Mouse (Mus musculus) hindbrain, postnatal 0 days (tissue): ENCODE data around the gene Dand5. TPM values are rescaled to one million over a fixed set of nuclear protein-coding genes. Genes with fewer than 3 reads are reported as not detected.
A peak's percentile ranks its signal among the peaks of the same experiment; 100 is the strongest.

Experiments
- ATAC-seq: fragments of 200-750 bp; cut with Nextera tagmentation; 2 replicates; pipeline ENCODE4 v1.8.0; 2017; ENCODE audit warnings: mild to moderate bottlenecking, moderate TSS enrichment, moderate library complexity
- DNase-seq: peaks from one replicate; pipeline ENCODE4 v3.0.0-alpha.2; 2015; ENCODE audit warnings: low spot score
- H3K27ac ChIP-seq: fragments of 300-500 bp; sonication (generic); 2 replicates; pipeline ENCODE4 v1.5.1; 2014; ENCODE audit warnings: mild to moderate bottlenecking
- H3K27me3 ChIP-seq: fragments of 300-500 bp; sonication (generic); 2 replicates; pipeline ENCODE4 v1.6.1; 2014; ENCODE audit warnings: low read length, mixed read lengths; ENCODE audit not compliant: insufficient read depth
- H3K36me3 ChIP-seq: fragments of 300-500 bp; sonication (generic); 2 replicates; pipeline ENCODE4 v1.6.1; 2014; ENCODE audit warnings: low read length, mixed read lengths; ENCODE audit not compliant: insufficient read depth
- H3K4me1 ChIP-seq: fragments of 300-500 bp; sonication (generic); 2 replicates; pipeline ENCODE4 v1.6.1; 2014; ENCODE audit warnings: antibody characterized with exemption, low read length, mixed read lengths; ENCODE audit not compliant: insufficient read depth
- H3K4me2 ChIP-seq: fragments of 300-500 bp; sonication (generic); 2 replicates; pipeline ENCODE4 v1.6.1; 2014; ENCODE audit warnings: low read depth, mild to moderate bottlenecking, low read length, moderate library complexity, mixed read lengths
- H3K4me3 ChIP-seq: fragments of 300-500 bp; sonication (generic); 2 replicates; pipeline ENCODE4 v1.5.1; 2014; ENCODE audit warnings: low read length
- H3K9ac ChIP-seq: fragments of 300-500 bp; sonication (generic); replicated peaks from 2 replicates; pipeline ENCODE4 v1.6.1; 2014; ENCODE audit warnings: mild to moderate bottlenecking, low read length, moderate library complexity, mixed read lengths
- H3K9me3 ChIP-seq: fragments of 300-500 bp; sonication (generic); 2 replicates; pipeline ENCODE4 v1.6.1; 2016; ENCODE audit warnings: low read length, mixed read lengths
- CTCF ChIP-seq: IDR thresholded peaks from 2 replicates; pipeline ENCODE4 v1.5.1; 2016; ENCODE audit warnings: antibody characterized with exemption, control low read depth, low read depth
- WGBS: fragments of 180-500 bp; shearing (Covaris S2); extraction: QIAGEN DNeasy Blood & Tissue Kit; methylation state at CpG from one replicate; pipeline ENCODE4 v1.1.7; 2014; 5-methylcytosine and 5-hydroxymethylcytosine counted together
- polyA plus RNA-seq: library from polyadenylated mRNA; unstranded; fragments of >200 nt; fragmentation: Nextera tagmentation; extraction: Ambion mirVana; gene quantifications from 2 replicates; pipeline ENCODE4 v1.2.1, GENCODE M21; 2015
- total RNA-seq: library from RNA; depleted of rRNA; stranded (reverse); fragments of >200 nt; gene quantifications from 2 replicates; pipeline ENCODE4 v1.2.3, GENCODE M21; 2014

The Dand5 gene
- total and polyA plus RNA-seq, 2 experiments from 2014 or later, result 6.6 to 12.5 TPM

- under 1% methylated on average over 47 of the region's 55 CpGs for WGBS
- TF ChIP-seq CTCF, result no peak
- DNase-seq (peak; percentile 98), ATAC-seq (peak; percentile 97)
- Histone ChIP-seq H3K4me1 (peaks cover 12% of the 10 kb centered on the region), H3K27ac (peak within 1 kb of the TSS; percentile 94), H3K4me2 (peak within 1 kb of the TSS; percentile 84), H3K27me3 (no peaks in the 10 kb centered on the region), H3K9me3 (no peaks in the 10 kb centered on the region), H3K9ac (peak within 1 kb of the TSS; percentile 85), H3K36me3 (peaks cover 60% of the 10 kb centered on the region), H3K4me3 (peak within 1 kb of the TSS; percentile 81)
Observed at GRCm38 (mm10) chr8:84840248-84840999, 17.8 kb upstream of the Dand5 start, which contains the start of gene Rad23a. Gene Rad23a, minus strand, starts transcription at chr8:84840665.

- Histone ChIP-seq H3K27ac (peak overlapping the region; percentile 94), H3K9ac (peak overlapping the region; percentile 85), H3K27me3 (no peaks in the 10 kb centered on the region), H3K4me1 (peaks cover 7% of the 10 kb centered on the region), H3K9me3 (no peaks in the 10 kb centered on the region), H3K4me2 (peak overlapping the region; percentile 84), H3K36me3 (peaks cover 60% of the 10 kb centered on the region), H3K4me3 (peak overlapping the region; percentile 81)
- no peak for ATAC-seq
- DNase-seq, result no peak
- 4% methylated on average over 7 of the region's 7 CpGs for WGBS
- TF ChIP-seq CTCF, result no peak
Observed at GRCm38 (mm10) chr8:84839875-84840247, 17.2 kb upstream of the Dand5 start.

- no peaks in the 10 kb centered on the region for H3K9me3 ChIP-seq
- 93% methylated on average over 2 of the region's 2 CpGs for WGBS
- DNase-seq (no peak), ATAC-seq (no peak)
- peaks cover 4% of the 10 kb centered on the region; the same call in 1 of the 2 replicates for H3K4me1 ChIP-seq
- peak overlapping the region; percentile 94; the same call in 1 of the 2 replicates for H3K27ac ChIP-seq
- peaks cover 60% of the 10 kb centered on the region for H3K36me3 ChIP-seq
- no peaks in the 10 kb centered on the region for H3K27me3 ChIP-seq
- H3K9ac ChIP-seq, result peak overlapping the region; percentile 85; the same call in 1 of the 2 replicates
- peak overlapping the region; percentile 84 for H3K4me2 ChIP-seq
- H3K4me3 ChIP-seq, result peak overlapping the region; percentile 81
- no peak for TF ChIP-seq CTCF
Observed at GRCm38 (mm10) chr8:84839411-84839810, 16.8 kb upstream of the Dand5 start.

- no peak for TF ChIP-seq CTCF
- ATAC-seq (no peak), DNase-seq (no peak)
- H3K4me1 ChIP-seq, result peaks cover 10% of the 10 kb centered on the region; the same call in 1 of the 2 replicates
- H3K27ac ChIP-seq, result no peak overlapping the region
- H3K36me3 ChIP-seq, result peaks cover 54% of the 10 kb centered on the region
- H3K4me3 ChIP-seq, result no peak overlapping the region
- H3K9me3 ChIP-seq, result no peaks in the 10 kb centered on the region
- no peaks in the 10 kb centered on the region for H3K27me3 ChIP-seq
- WGBS, result 83% methylated on average over 5 of the region's 5 CpGs
- no peak overlapping the region for H3K4me2 ChIP-seq
- H3K9ac ChIP-seq, result no peak overlapping the region
Observed at GRCm38 (mm10) chr8:84838513-84838912, 15.9 kb upstream of the Dand5 start.

GRCm38 (mm10) chr8:84837912-84838470 is 15.4 kb upstream of the Dand5 start:
- WGBS, result 79% methylated on average over 15 of the region's 15 CpGs
- peaks cover 14% of the 10 kb centered on the region; the same call in 1 of the 2 replicates for H3K4me1 ChIP-seq
- H3K27me3 ChIP-seq, result no peaks in the 10 kb centered on the region
- H3K4me3 ChIP-seq, result no peak overlapping the region
- no peak overlapping the region for H3K9ac ChIP-seq
- ATAC-seq, result no peak
- peaks cover 49% of the 10 kb centered on the region for H3K36me3 ChIP-seq
- no peak for TF ChIP-seq CTCF
- no peak overlapping the region for H3K27ac ChIP-seq
- H3K9me3 ChIP-seq, result no peaks in the 10 kb centered on the region
- H3K4me2 ChIP-seq, result no peak overlapping the region
- DNase-seq, result no peak

GRCm38 (mm10) chr8:84837149-84837911 is 14.7 kb upstream of the Dand5 start:
- Histone ChIP-seq H3K36me3 (peaks cover 42% of the 10 kb centered on the region), H3K9me3 (no peaks in the 10 kb centered on the region), H3K27me3 (no peaks in the 10 kb centered on the region), H3K4me3 (no peak overlapping the region), H3K4me1 (peaks cover 16% of the 10 kb centered on the region; the same call in 1 of the 2 replicates), H3K4me2 (no peak overlapping the region), H3K9ac (no peak overlapping the region), H3K27ac (peak overlapping the region; percentile 2; the same call in 1 of the 2 replicates)
- 66% methylated on average over 8 of the region's 8 CpGs for WGBS
- peak; percentile 29; the same call in 1 of the 2 replicates for TF ChIP-seq CTCF
- DNase-seq (no peak), ATAC-seq (no peak)
